Mouse (Mus musculus) right cerebral cortex, postnatal 10 days (tissue): Measurements from ENCODE around the gene Fadd.

ENCODE experiments used
- DNase-seq, 2 experiments: peaks; one replicate each; pipeline ENCODE4 v3.0.0; 2021; ENCODE audit warnings: low spot score in 2 of 2

The Fadd gene

GRCm38 (mm10) chr7:144531585-144532378 is 50.5 kb downstream of the Fadd start:
- DNase-seq: no peak

- DNase-seq: no peak
Observed at GRCm38 (mm10) chr7:144529851-144530250, 52.4 kb downstream of the Fadd start.

GRCm38 (mm10) chr7:144527723-144528221 is 54.5 kb downstream of the Fadd start:
- DNase-seq: no peak
